Mouse (Mus musculus): ENCODE results near the gene Olfm1. TPM values are rescaled to one million over a fixed set of nuclear protein-coding genes. Genes with fewer than 3 reads are reported as not detected.

Gene Olfm1
- polyA plus RNA-seq, 1 experiment from 2014 or later = 377 TPM

- Histone ChIP-seq H3K9ac (peak overlapping the region; percentile 94; the same call in 1 of the 2 replicates), H3K36me3 (replicated peaks; ENCODE audit: control insufficient read depth, insufficient read depth) (peaks cover 4% of the 10 kb centered on the region; the same call in 1 of the 2 replicates), H3K9me3 (ENCODE audit: control insufficient read depth, low read length) (no peaks in the 10 kb centered on the region), H3K4me1 (replicated peaks; ENCODE audit: control insufficient read depth, insufficient read depth, low read length) (peaks cover 36% of the 10 kb centered on the region), H3K27me3 (ENCODE audit: control insufficient read depth, insufficient read depth, low read length) (no peaks in the 10 kb centered on the region), H3K27ac (no peak overlapping the region), H3K4me2 (replicated peaks) (peak overlapping the region; percentile 79), H3K4me3 (replicated peaks; ENCODE audit: low read length) (peak overlapping the region; percentile 79; the same call in 1 of the 2 replicates)
- no peak for DNase-seq (ENCODE audit: low spot score)
- 32% methylated on average over 8 of the region's 8 CpGs for WGBS
- no peak for ATAC-seq (ENCODE audit: low FRiP score)
These were observed 2.9 kb downstream of the Olfm1 start for GRCm38 (mm10) chr2:28195726-28196125.

- Histone ChIP-seq H3K9me3 (ENCODE audit: control insufficient read depth, low read length) (no peaks in the 10 kb centered on the region), H3K36me3 (replicated peaks; ENCODE audit: control insufficient read depth, insufficient read depth) (peaks cover 4% of the 10 kb centered on the region; the same call in 1 of the 2 replicates), H3K4me1 (replicated peaks; ENCODE audit: control insufficient read depth, insufficient read depth, low read length) (peaks cover 24% of the 10 kb centered on the region), H3K4me2 (replicated peaks) (no peak overlapping the region), H3K9ac (no peak overlapping the region), H3K27me3 (ENCODE audit: control insufficient read depth, insufficient read depth, low read length) (no peaks in the 10 kb centered on the region), H3K4me3 (replicated peaks; ENCODE audit: low read length) (no peak overlapping the region), H3K27ac (no peak overlapping the region)
- ATAC-seq (ENCODE audit: low FRiP score) = no peak
- 73% methylated on average over 3 of the region's 3 CpGs for WGBS
- DNase-seq (ENCODE audit: low spot score) = no peak
These were observed 8.6 kb downstream of the Olfm1 start for GRCm38 (mm10) chr2:28201441-28201841.

- Histone ChIP-seq H3K9ac (no peak overlapping the region), H3K9me3 (ENCODE audit: control insufficient read depth, low read length) (no peaks in the 10 kb centered on the region), H3K4me1 (replicated peaks; ENCODE audit: control insufficient read depth, insufficient read depth, low read length) (peaks cover 33% of the 10 kb centered on the region), H3K4me2 (replicated peaks) (peak overlapping the region; percentile 24; the same call in 1 of the 2 replicates), H3K27ac (peak overlapping the region; percentile 39; the same call in 1 of the 2 replicates), H3K36me3 (replicated peaks; ENCODE audit: control insufficient read depth, insufficient read depth) (peaks cover 4% of the 10 kb centered on the region; the same call in 1 of the 2 replicates), H3K27me3 (ENCODE audit: control insufficient read depth, insufficient read depth, low read length) (no peaks in the 10 kb centered on the region), H3K4me3 (replicated peaks; ENCODE audit: low read length) (no peak overlapping the region)
- ATAC-seq (ENCODE audit: low FRiP score) (0 out of 2 replicates have a peak, but pooled peaks have one; percentile 33), DNase-seq (ENCODE audit: low spot score) (peak; percentile 97)
- WGBS = 6% methylated on average over 9 of the region's 9 CpGs
These were observed 11.4 kb downstream of the Olfm1 start for GRCm38 (mm10) chr2:28204167-28204566.

GRCm38 (mm10) chr2:28204677-28205466, 12.1 kb downstream of the Olfm1 start:
- H3K4me1 ChIP-seq (replicated peaks; ENCODE audit: control insufficient read depth, insufficient read depth, low read length) = peaks cover 40% of the 10 kb centered on the region

GRCm38 (mm10) chr2:28205467-28205805, 12.6 kb downstream of the Olfm1 start:
- WGBS = 2% methylated on average over 36 of the region's 49 CpGs
- Histone ChIP-seq H3K27ac (peak overlapping the region; percentile 79), H3K4me2 (replicated peaks) (peak overlapping the region; percentile 95), H3K9ac (peak overlapping the region; percentile 77), H3K9me3 (ENCODE audit: control insufficient read depth, low read length) (no peaks in the 10 kb centered on the region), H3K4me1 (replicated peaks; ENCODE audit: control insufficient read depth, insufficient read depth, low read length) (peaks cover 45% of the 10 kb centered on the region), H3K36me3 (replicated peaks; ENCODE audit: control insufficient read depth, insufficient read depth) (peaks cover 3% of the 10 kb centered on the region), H3K4me3 (replicated peaks; ENCODE audit: low read length) (peak overlapping the region; percentile 64), H3K27me3 (ENCODE audit: control insufficient read depth, insufficient read depth, low read length) (no peaks in the 10 kb centered on the region)
- DNase-seq (ENCODE audit: low spot score) (peak; percentile 86), ATAC-seq (ENCODE audit: low FRiP score) (peak; percentile 72)

More at GRCm38 (mm10) chr2:28204677-28205466, 12.1 kb downstream of the Olfm1 start:
- H3K9ac ChIP-seq = peak overlapping the region; percentile 77; the same call in 1 of the 2 replicates
- peak overlapping the region; percentile 95 for H3K4me2 ChIP-seq (replicated peaks)
- no peaks in the 10 kb centered on the region for H3K9me3 ChIP-seq (ENCODE audit: control insufficient read depth, low read length)
- H3K36me3 ChIP-seq (replicated peaks; ENCODE audit: control insufficient read depth, insufficient read depth) = peaks cover under 1% of the 10 kb centered on the region; the same call in 1 of the 2 replicates
- no peaks in the 10 kb centered on the region for H3K27me3 ChIP-seq (ENCODE audit: control insufficient read depth, insufficient read depth, low read length)
- ATAC-seq (ENCODE audit: low FRiP score) (no peak), DNase-seq (ENCODE audit: low spot score) (no peak)
- peak overlapping the region; percentile 64 for H3K4me3 ChIP-seq (replicated peaks; ENCODE audit: low read length)
- H3K27ac ChIP-seq = peak overlapping the region; percentile 39; the same call in 1 of the 2 replicates
- 11% methylated on average over 18 of the region's 19 CpGs for WGBS

GRCm38 (mm10) chr2:28205870-28206421, 13.2 kb downstream of the Olfm1 start:
- no peaks in the 10 kb centered on the region for H3K27me3 ChIP-seq (ENCODE audit: control insufficient read depth, insufficient read depth, low read length)
- H3K4me3 ChIP-seq (replicated peaks; ENCODE audit: low read length) = peak overlapping the region; percentile 64
- peak; percentile 21; the same call in 1 of the 2 replicates for ATAC-seq (ENCODE audit: low FRiP score)
- under 1% methylated on average over 48 of the region's 51 CpGs for WGBS
- peaks cover 50% of the 10 kb centered on the region for H3K4me1 ChIP-seq (replicated peaks; ENCODE audit: control insufficient read depth, insufficient read depth, low read length)
- no peak for DNase-seq (ENCODE audit: low spot score)
- no peaks in the 10 kb centered on the region for H3K9me3 ChIP-seq (ENCODE audit: control insufficient read depth, low read length)
- H3K9ac ChIP-seq = peak overlapping the region; percentile 77
- peak overlapping the region; percentile 79 for H3K27ac ChIP-seq
- peaks cover 5% of the 10 kb centered on the region for H3K36me3 ChIP-seq (replicated peaks; ENCODE audit: control insufficient read depth, insufficient read depth)
- H3K4me2 ChIP-seq (replicated peaks) = peak overlapping the region; percentile 95

- peak overlapping the region; percentile 64 for H3K4me3 ChIP-seq (replicated peaks; ENCODE audit: low read length)
- H3K4me2 ChIP-seq (replicated peaks) = peak overlapping the region; percentile 95
- peak overlapping the region; percentile 77 for H3K9ac ChIP-seq
- H3K36me3 ChIP-seq (replicated peaks; ENCODE audit: control insufficient read depth, insufficient read depth) = peaks cover 5% of the 10 kb centered on the region
- H3K27me3 ChIP-seq (ENCODE audit: control insufficient read depth, insufficient read depth, low read length) = no peaks in the 10 kb centered on the region
- ATAC-seq (ENCODE audit: low FRiP score) = no peak
- WGBS = 11% methylated on average over 11 of the region's 11 CpGs
- H3K27ac ChIP-seq = peak overlapping the region; percentile 79; the same call in 1 of the 2 replicates
- H3K4me1 ChIP-seq (replicated peaks; ENCODE audit: control insufficient read depth, insufficient read depth, low read length) = peaks cover 55% of the 10 kb centered on the region
- DNase-seq (ENCODE audit: low spot score) = no peak
- H3K9me3 ChIP-seq (ENCODE audit: control insufficient read depth, low read length) = no peaks in the 10 kb centered on the region
These were observed 13.7 kb downstream of the Olfm1 start for GRCm38 (mm10) chr2:28206472-28206871.

GRCm38 (mm10) chr2:28207200-28207750, 14.5 kb downstream of the Olfm1 start:
- ATAC-seq (ENCODE audit: low FRiP score) (no peak), DNase-seq (ENCODE audit: low spot score) (no peak)
- Histone ChIP-seq H3K4me3 (replicated peaks; ENCODE audit: low read length) (peak overlapping the region; percentile 64), H3K4me1 (replicated peaks; ENCODE audit: control insufficient read depth, insufficient read depth, low read length) (peaks cover 63% of the 10 kb centered on the region), H3K4me2 (replicated peaks) (peak overlapping the region; percentile 95), H3K36me3 (replicated peaks; ENCODE audit: control insufficient read depth, insufficient read depth) (peaks cover 5% of the 10 kb centered on the region), H3K9ac (peak overlapping the region; percentile 77), H3K27ac (no peak overlapping the region; the same call in 1 of the 2 replicates), H3K27me3 (ENCODE audit: control insufficient read depth, insufficient read depth, low read length) (no peaks in the 10 kb centered on the region), H3K9me3 (ENCODE audit: control insufficient read depth, low read length) (no peaks in the 10 kb centered on the region)
- WGBS = 65% methylated on average over 3 of the region's 3 CpGs

Measured in hindbrain, embryonic 14.5 days (tissue).